Mouse (Mus musculus): Measurements from ENCODE around the gene Dhx16. TPM values are rescaled to one million over a fixed set of nuclear protein-coding genes. Genes with fewer than 3 reads are reported as not detected.
"Not testable (repeated sequence)": the region's sequence is repeated elsewhere in the genome, so short reads cannot be mapped to it uniquely, and the experiment has no call there.

Gene Dhx16
- total and polyA plus RNA-seq, 3 experiments: 79.2 to 101 TPM; not detected in 1

DNA sequence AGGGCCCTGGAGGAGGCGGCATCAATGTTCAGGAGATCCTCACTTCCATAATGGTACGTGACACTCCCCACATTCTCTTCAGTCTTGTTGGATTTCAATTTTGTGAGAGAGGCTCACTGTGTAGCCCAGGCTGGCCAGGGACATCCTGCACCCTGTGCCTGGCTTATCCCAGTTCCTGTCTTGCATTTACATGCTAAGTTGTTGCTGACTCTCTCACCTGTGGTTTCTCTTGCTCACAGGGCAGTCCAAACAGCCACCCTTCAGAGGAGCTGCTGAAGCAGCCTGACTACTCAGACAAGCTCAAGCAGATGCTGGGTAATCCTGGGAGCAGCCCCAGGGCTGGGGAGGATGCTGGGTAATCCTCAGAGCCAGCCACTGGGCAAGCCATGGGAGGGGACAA is 49.9 kb downstream of the Dhx16 start:
- TF ChIP-seq USF1 (IDR thresholded peaks at IDR 0.05; ENCODE audit: low read depth, low read length) (no peak), NELFE (IDR thresholded peaks at IDR 0.05; ENCODE audit: low read depth, low read length) (no peak), GABPA (IDR thresholded peaks at IDR 0.05; ENCODE audit: low read depth, low read length) (no peak), TAL1 (IDR thresholded peaks at IDR 0.05; ENCODE audit: low read length) (no peak), EP300 (IDR thresholded peaks at IDR 0.05; ENCODE audit: low read depth in 1 of 2, low read length in 2 of 2) (no peak), TBP (IDR thresholded peaks at IDR 0.05; ENCODE audit: low read depth, low read length) (no peak), POLR2AphosphoS5 (IDR thresholded peaks at IDR 0.05; ENCODE audit: borderline replicate concordance, low read depth, low read length) (no peak)
- Histone ChIP-seq H3K4me3 (ENCODE audit: control insufficient read depth in 1 of 2, insufficient read depth in 1 of 2, low read depth in 2 of 2, low read length in 2 of 2) (no peak overlapping the region), H3K9me3 (replicated peaks; ENCODE audit: insufficient read depth, low read length) (no peaks in the 10 kb centered on the region), H3K36me3 (ENCODE audit: control insufficient read depth in 1 of 2, insufficient read depth in 2 of 2, low read length in 2 of 2) (peaks cover 13 to 33% of the 10 kb centered on the region in 2 experiments), H3K27ac (ENCODE audit: control insufficient read depth, low read depth, low read length) (no peak overlapping the region), H3K27me3 (ENCODE audit: control insufficient read depth in 1 of 2, insufficient read depth in 2 of 2, low read length in 2 of 2) (no peaks in the 10 kb centered on the region), H3K79me2 (ENCODE audit: control insufficient read depth, insufficient read depth, low read length, poor library complexity) (peaks cover 1% of the 10 kb centered on the region; the same call in 1 of the 2 replicates), H3K4me1 (ENCODE audit: control insufficient read depth in 1 of 2, insufficient read depth in 2 of 2, low read length in 2 of 2) (peaks cover 18 to 29% of the 10 kb centered on the region in 2 experiments), H3K9ac (ENCODE audit: control insufficient read depth, low read depth, low read length, poor library complexity, severe bottlenecking) (no peak overlapping the region)
- DNase-seq (ENCODE audit: low read depth, low spot score): no peak

DNA sequence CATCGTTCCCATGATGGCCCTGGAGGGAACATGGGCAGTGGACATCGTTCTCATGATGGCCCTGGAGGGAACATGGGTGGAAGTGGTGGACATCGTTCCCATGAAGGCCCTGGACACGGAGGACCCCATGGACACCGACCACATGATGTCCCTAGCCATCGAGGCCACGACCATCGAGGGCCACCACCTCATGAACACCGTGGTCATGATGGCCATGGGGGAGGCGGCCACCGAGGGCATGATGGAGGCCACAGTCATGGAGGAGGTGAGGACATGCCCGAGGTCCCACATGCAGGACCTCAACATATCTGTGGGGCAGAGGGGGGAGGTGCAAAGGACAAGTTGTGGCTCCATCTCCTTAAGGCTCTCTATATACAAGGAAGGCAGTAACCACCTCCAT is 51.0 kb downstream of the Dhx16 start:
- Histone ChIP-seq H3K9me3 (replicated peaks; ENCODE audit: insufficient read depth, low read length) (no peaks in the 10 kb centered on the region), H3K4me3 (ENCODE audit: control insufficient read depth in 1 of 2, insufficient read depth in 1 of 2, low read depth in 2 of 2, low read length in 2 of 2) (no peak overlapping the region), H3K36me3 (ENCODE audit: control insufficient read depth in 1 of 2, insufficient read depth in 2 of 2, low read length in 2 of 2) (peaks cover 11 to 25% of the 10 kb centered on the region in 2 experiments), H3K4me1 (ENCODE audit: control insufficient read depth in 1 of 2, insufficient read depth in 2 of 2, low read length in 2 of 2) (peaks cover 16 to 24% of the 10 kb centered on the region in 2 experiments), H3K79me2 (ENCODE audit: control insufficient read depth, insufficient read depth, low read length, poor library complexity) (peaks cover 1% of the 10 kb centered on the region; the same call in 1 of the 2 replicates), H3K27me3 (ENCODE audit: control insufficient read depth in 1 of 2, insufficient read depth in 2 of 2, low read length in 2 of 2) (no peaks in the 10 kb centered on the region), H3K27ac (ENCODE audit: control insufficient read depth, low read depth, low read length) (no peak overlapping the region), H3K9ac (ENCODE audit: control insufficient read depth, low read depth, low read length, poor library complexity, severe bottlenecking) (no peak overlapping the region)
- no peak for TF ChIP-seq ELF1 (IDR thresholded peaks at IDR 0.05; ENCODE audit: low read depth, low read length)
- TF ChIP-seq RCOR1 (IDR thresholded peaks at IDR 0.05; ENCODE audit: low read depth, low read length): no peak
- no peak for TF ChIP-seq POLR2AphosphoS2 (IDR thresholded peaks at IDR 0.05; ENCODE audit: low read length)
- TF ChIP-seq MYC (IDR thresholded peaks at IDR 0.05; ENCODE audit: low read depth, low read length): no peak
- TF ChIP-seq MXI1 (IDR thresholded peaks at IDR 0.05; ENCODE audit: low read depth, low read length): no peak
- no peak for TF ChIP-seq CHD2 (IDR thresholded peaks at IDR 0.05; ENCODE audit: low read length)
- no peak for DNase-seq (ENCODE audit: low read depth, low spot score)

DNA sequence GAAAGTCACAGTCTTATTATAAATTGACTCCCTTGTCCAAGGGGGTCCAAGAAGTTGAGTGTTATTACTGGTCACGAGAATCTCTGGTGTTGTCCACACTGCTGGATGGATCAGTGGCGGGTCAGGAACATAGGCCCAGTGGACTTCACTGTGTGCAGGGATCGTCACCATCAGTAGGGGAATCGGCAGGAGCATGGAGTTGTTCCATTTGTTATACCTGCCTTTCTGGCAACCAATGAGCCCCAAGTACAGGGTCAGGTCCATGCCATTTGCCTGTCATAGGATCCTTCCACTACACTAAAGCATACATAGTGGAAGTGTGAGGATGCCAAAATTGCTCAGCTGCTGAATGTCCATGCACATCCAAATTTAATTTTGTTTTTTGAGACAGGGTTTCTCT is 53.0 kb downstream of the Dhx16 start:
- peaks cover 1% of the 10 kb centered on the region; the same call in 1 of the 2 replicates for H3K79me2 ChIP-seq (ENCODE audit: control insufficient read depth, insufficient read depth, low read length, poor library complexity)
- no peak overlapping the region for H3K9ac ChIP-seq (ENCODE audit: control insufficient read depth, low read depth, low read length, poor library complexity, severe bottlenecking)
- no peak overlapping the region for H3K4me3 ChIP-seq (ENCODE audit: control insufficient read depth in 1 of 2, insufficient read depth in 1 of 2, low read depth in 2 of 2, low read length in 2 of 2)
- no peaks in the 10 kb centered on the region for H3K27me3 ChIP-seq (ENCODE audit: control insufficient read depth in 1 of 2, insufficient read depth in 2 of 2, low read length in 2 of 2)
- H3K27ac ChIP-seq (ENCODE audit: control insufficient read depth, low read depth, low read length): no peak overlapping the region
- no peaks in the 10 kb centered on the region for H3K9me3 ChIP-seq (replicated peaks; ENCODE audit: insufficient read depth, low read length)
- TF ChIP-seq TAL1 (IDR thresholded peaks at IDR 0.05; ENCODE audit: low read length): no peak
- no peak for TF ChIP-seq MYC (IDR thresholded peaks at IDR 0.05; ENCODE audit: low read depth, low read length)
- no peak for TF ChIP-seq POLR2AphosphoS2 (IDR thresholded peaks at IDR 0.05; ENCODE audit: low read length)
- no peak for TF ChIP-seq JUND (IDR thresholded peaks at IDR 0.05; ENCODE audit: low read depth, low read length)
- TF ChIP-seq ELF1 (IDR thresholded peaks at IDR 0.05; ENCODE audit: low read depth, low read length): no peak
- no peak for TF ChIP-seq MAZ (IDR thresholded peaks at IDR 0.05; ENCODE audit: low read depth, low read length)
- no peak for TF ChIP-seq CHD1 (IDR thresholded peaks at IDR 0.05; ENCODE audit: low read depth, low read length)
- no peak for TF ChIP-seq MYB (IDR thresholded peaks at IDR 0.05; ENCODE audit: low read depth, low read length)
- no peak for TF ChIP-seq KAT2A (conservative IDR thresholded peaks at IDR 0.05; ENCODE audit: low read depth, low read length)
- DNase-seq (ENCODE audit: low read depth, low spot score): no peak
- peaks cover 5 to 11% of the 10 kb centered on the region in 2 experiments; a peak in 3 of 4 replicates for H3K36me3 ChIP-seq (ENCODE audit: control insufficient read depth in 1 of 2, insufficient read depth in 2 of 2, low read length in 2 of 2)
- peaks cover 2 to 10% of the 10 kb centered on the region in 2 experiments; a peak in 3 of 4 replicates for H3K4me1 ChIP-seq (ENCODE audit: control insufficient read depth in 1 of 2, insufficient read depth in 2 of 2, low read length in 2 of 2)

DNA sequence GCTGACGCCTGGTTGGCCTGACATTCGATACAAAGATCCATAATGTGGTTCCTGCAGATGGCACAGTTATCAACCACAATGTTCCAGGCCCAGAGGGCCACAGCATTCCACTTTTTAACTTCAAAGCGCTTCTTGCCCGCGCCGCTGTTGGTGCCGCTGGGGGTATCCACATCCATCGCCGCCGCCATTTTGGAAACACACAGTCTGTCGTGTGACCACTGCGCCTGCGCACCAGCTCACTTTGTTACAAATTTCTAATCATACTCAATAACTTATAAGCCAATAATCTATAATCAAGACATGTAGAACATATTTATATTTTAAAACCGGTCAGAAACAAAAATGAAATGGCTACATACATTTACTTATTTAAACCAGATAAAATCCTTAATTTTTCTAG is 56.1 kb downstream of the Dhx16 start:
- H3K4me1 ChIP-seq (ENCODE audit: control insufficient read depth in 1 of 2, insufficient read depth in 2 of 2, low read length in 2 of 2); H3K79me2 ChIP-seq (ENCODE audit: control insufficient read depth, insufficient read depth, low read length, poor library complexity); H3K4me3 ChIP-seq (ENCODE audit: control insufficient read depth in 1 of 2, insufficient read depth in 1 of 2, low read depth in 2 of 2, low read length in 2 of 2); H3K36me3 ChIP-seq (ENCODE audit: control insufficient read depth in 1 of 2, insufficient read depth in 2 of 2, low read length in 2 of 2); H3K27ac ChIP-seq (ENCODE audit: control insufficient read depth, low read depth, low read length); H3K9me3 ChIP-seq (replicated peaks; ENCODE audit: insufficient read depth, low read length); H3K9ac ChIP-seq (ENCODE audit: control insufficient read depth, low read depth, low read length, poor library complexity, severe bottlenecking); H3K27me3 ChIP-seq (ENCODE audit: control insufficient read depth in 1 of 2, insufficient read depth in 2 of 2, low read length in 2 of 2); DNase-seq (ENCODE audit: low read depth, low spot score): not testable (repeated sequence)
